Mouse (Mus musculus): ENCODE measurements around the gene Btg4.

DNA sequence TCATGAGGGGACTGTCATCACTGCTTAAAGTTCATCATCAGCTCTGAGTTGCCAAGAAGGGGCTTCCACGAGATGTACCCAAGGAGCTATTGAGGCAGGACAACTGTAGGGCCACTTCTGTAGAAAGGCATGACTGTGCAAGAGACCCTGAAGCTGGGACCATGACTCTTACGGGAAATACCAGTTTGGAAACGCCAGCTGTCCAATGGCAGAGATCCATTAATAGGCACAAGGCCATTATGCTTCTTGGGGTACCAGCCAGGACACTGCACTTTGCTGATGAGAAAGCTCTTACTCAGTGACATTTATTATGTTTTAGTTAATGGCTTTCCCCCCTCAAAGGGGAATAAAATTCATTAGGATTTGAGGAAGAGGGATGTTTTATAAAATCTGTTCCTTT lies 80.0 kb downstream of the Btg4 start:
- TF ChIP-seq RAD21 (IDR thresholded peaks at IDR 0.05; ENCODE audit: low read depth, low read length): no peak
- no peak for TF ChIP-seq UBTF (IDR thresholded peaks at IDR 0.05; ENCODE audit: low read depth, low read length)
- TF ChIP-seq CTCF (conservative IDR thresholded peaks at IDR 0.05 in 1 of 2, IDR thresholded peaks at IDR 0.05 in 1 of 2; ENCODE audit: low read depth in 2 of 2, low read length in 2 of 2): no peak
- TF ChIP-seq EP300 (IDR thresholded peaks at IDR 0.05; ENCODE audit: low read length): no peak
- no peak for TF ChIP-seq POLR2A (IDR thresholded peaks at IDR 0.05; ENCODE audit: low read depth, low read length)
- no peak for TF ChIP-seq ZNF384 (IDR thresholded peaks at IDR 0.05; ENCODE audit: low read depth, low read length)

All from CH12.LX (cell line).